Mouse (Mus musculus) ES-E14 (cell line): ENCODE data around the gene Grasp.

Source experiments
- HCFC1 ChIP-seq: IDR thresholded peaks from 2 replicates; pipeline ENCODE4 v1.6.1; 2012; ENCODE audit warnings: low read length, inconsistent platforms, borderline replicate concordance; ENCODE audit not compliant: insufficient read depth
- MAFK ChIP-seq: IDR thresholded peaks from 2 replicates; pipeline ENCODE4 v1.6.1; 2014; ENCODE audit warnings: mild to moderate bottlenecking, low read depth, low read length, inconsistent platforms; ENCODE audit not compliant: insufficient read depth
- ZC3H11A ChIP-seq: IDR thresholded peaks from 2 replicates; pipeline ENCODE4 v1.6.1; 2012; ENCODE audit warnings: low read depth, mild to moderate bottlenecking, inconsistent platforms, low read length, borderline replicate concordance
- ZNF384 ChIP-seq: IDR thresholded peaks from 2 replicates; pipeline ENCODE4 v1.6.1; 2012; ENCODE audit warnings: low read depth, low read length, inconsistent platforms

- TF ChIP-seq MAFK (no peak), ZNF384 (no peak), HCFC1 (no peak), ZC3H11A (no peak)
Measured at GRCm38 (mm10) chr15:101194951-101195823, 28.8 kb upstream of the Grasp start.
